Mouse (Mus musculus) layer of hippocampus, adult 2 months (tissue): Measurements from ENCODE around the gene Rabl3. TPM values are rescaled to one million over a fixed set of nuclear protein-coding genes. Genes with fewer than 3 reads are reported as not detected.

ENCODE experiments used
- DNase-seq, 2 experiments: peaks; one replicate each; pipeline ENCODE4 v3.0.0; 2022; ENCODE audit warnings: low spot score in 2 of 2
- H3K27ac ChIP-seq: fragments of 200-600 bp; 2 replicates; pipeline ENCODE4 v1.8.1; 2022
- H3K4me3 ChIP-seq: fragments of 200-600 bp; 2 replicates; pipeline ENCODE4 v1.8.1; 2022; ENCODE audit warnings: mild to moderate bottlenecking
- CTCF ChIP-seq: fragments of 200-600 bp; conservative IDR thresholded peaks from 2 replicates; pipeline ENCODE4 v1.8.1; 2022; ENCODE audit warnings: antibody characterized with exemption, mild to moderate bottlenecking, moderate library complexity
- total RNA-seq, 2 experiments: library from RNA; stranded (reverse); gene quantifications; 2 replicates each; pipeline ENCODE4 v1.2.3; 2021

Rabl3 gene
- total RNA-seq, 2 experiments from 2014 or later: 10.2 to 11.2 TPM

DNA sequence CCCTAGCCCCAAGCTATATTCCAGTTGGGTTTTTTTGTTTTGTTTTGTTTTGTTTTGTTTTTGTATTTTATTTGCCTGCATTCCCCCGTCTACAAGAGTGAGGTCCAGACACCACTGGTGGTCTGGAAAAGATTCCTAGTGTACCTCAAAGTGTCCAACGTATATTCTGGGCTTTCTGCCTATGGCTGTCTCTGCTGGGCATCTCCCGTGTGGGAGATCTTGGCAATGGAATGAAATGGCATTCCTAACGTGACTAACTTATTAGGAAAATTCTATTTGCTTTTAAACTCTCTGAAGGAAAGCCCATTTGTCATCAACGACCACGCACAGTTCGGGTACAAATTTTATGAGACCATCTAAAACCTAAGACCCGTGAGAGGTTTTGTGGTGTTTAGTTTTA lies 75.7 kb downstream of the Rabl3 start:
- Histone ChIP-seq H3K4me3 (no peak overlapping the region), H3K27ac (peak overlapping the region; percentile 93; the same call in 1 of the 2 replicates)
- no peak for TF ChIP-seq CTCF
- no peak for DNase-seq

DNA sequence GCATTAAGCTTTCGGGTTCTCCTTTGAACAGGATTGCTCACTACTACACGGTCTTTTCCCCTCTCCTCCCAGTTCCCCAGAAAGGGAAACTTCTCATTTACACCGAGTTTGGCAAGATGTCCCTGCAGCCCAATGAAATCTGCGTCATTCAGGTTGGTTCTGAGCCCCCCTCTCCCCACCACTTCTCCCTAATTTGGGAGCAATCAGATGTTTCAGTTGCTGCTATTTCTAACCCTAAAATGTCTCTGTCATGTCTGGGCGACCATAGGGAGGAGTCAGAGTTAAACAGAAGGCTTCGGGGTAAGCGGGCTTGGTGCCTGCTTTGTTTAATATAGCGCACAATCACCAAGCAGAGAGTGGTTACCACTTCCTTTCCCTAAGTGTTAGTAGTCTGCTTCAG lies 76.4 kb downstream of the Rabl3 start:
- DNase-seq: no peak
- H3K27ac ChIP-seq: peak overlapping the region; percentile 93
- H3K4me3 ChIP-seq: no peak overlapping the region
- no peak for TF ChIP-seq CTCF

DNA sequence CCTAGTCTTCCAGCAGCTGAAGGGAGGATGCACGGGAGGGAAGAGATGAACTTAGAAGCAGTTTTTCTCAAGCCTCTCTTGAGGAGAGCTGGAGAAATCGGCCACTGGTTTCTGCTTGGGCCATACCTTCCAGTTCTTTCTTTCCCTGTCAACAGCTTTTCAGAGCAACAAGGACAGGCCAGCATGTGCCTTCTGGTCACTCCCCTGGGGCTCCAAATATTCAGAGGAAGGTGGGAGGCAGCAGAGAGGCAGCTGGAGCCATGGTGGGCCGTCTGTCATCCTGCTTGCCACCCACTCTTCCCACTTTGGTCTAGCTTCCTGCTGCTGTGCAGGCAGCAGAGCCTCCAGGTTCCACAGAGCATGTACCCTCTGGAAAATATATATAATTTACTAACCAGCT lies 78.0 kb downstream of the Rabl3 start:
- DNase-seq: peak; percentile 65 to 71
- TF ChIP-seq CTCF: no peak
- Histone ChIP-seq H3K27ac (peak overlapping the region; percentile 93), H3K4me3 (no peak overlapping the region)

Other genes with a start within 250 kb of the Rabl3 start
- gene Stxbp5l, start 154.9 kb upstream of the Rabl3 start, total RNA-seq: 100 to 1,000 TPM; 145 to 151 TPM
- gene Gtf2e1, start 96 bp upstream of the Rabl3 start, total RNA-seq: 10 to 100 TPM; 17.3 to 18.2 TPM
- gene Hgd, start 40.3 kb downstream of the Rabl3 start, total RNA-seq: not detected
- 10 to 100 TPM; 83.1 to 94.7 TPM for gene Ndufb4, start 114.6 kb downstream of the Rabl3 start, total RNA-seq
- gene Fstl1, start 237.0 kb downstream of the Rabl3 start, total RNA-seq: 10 to 100 TPM; 34.5 to 41.8 TPM